Mouse (Mus musculus) spleen, postnatal 4 days (tissue): Measurements from ENCODE around the gene Tspan2.

Experiments used
- DNase-seq, 2 experiments: peaks; one replicate each; pipeline ENCODE4 v3.0.0; 2022; ENCODE audit warnings: low spot score in 2 of 2

Gene Tspan2

GRCm38 (mm10) chr3:102734313-102735030 is at the start of gene Tspan2:
Gene Tspan2, plus strand, starts transcription at chr3:102734529.
- DNase-seq: peak; percentile 61 to 86

DNA sequence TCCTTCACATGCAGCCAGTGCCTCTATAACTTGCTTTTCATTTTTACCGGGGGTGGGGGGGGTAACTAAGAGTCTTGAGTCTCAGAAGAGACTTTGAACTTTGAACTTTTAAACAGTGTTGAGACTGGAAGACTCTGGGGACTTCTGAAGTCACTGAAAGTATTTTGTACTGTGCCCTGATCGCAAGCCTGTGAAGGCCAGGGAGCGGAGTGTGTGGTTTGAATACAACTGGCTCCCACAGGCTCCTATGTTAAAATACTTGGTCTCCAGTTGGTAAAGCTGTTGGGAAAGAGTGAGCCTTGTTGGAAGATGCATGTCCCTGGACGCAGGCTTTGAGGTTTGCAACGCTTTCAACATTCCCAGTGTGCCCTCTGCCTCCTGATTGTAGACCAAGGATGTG is 47.5 kb upstream of the Tspan2 start:
- no peak for DNase-seq

DNA sequence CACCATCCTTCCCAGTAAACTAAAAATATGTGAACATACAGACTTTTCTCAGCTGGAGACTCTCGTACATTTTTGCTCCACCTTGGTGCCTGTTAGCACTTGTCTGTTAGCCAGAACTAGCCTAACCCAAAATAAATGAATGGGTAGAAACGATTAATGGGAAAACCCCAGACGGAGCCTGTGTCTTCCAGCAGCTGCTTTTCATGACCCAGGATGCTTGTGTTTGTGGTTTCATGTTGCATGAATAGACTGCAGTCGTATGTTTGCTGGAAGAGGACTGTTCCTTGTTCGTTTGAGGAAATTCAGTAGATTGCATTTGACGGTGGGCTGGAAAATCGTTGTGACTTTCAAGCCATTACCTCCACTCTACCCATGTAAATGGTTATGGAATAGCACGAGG is 46.5 kb upstream of the Tspan2 start:
- DNase-seq: no peak

GRCm38 (mm10) chr3:102691802-102692484 is 42.4 kb upstream of the Tspan2 start:
- DNase-seq: peak in 1 of 2 experiments; percentile 17

- no peak for DNase-seq
Observed at GRCm38 (mm10) chr3:102692758-102693325, 41.5 kb upstream of the Tspan2 start.

- no peak for DNase-seq
Observed at GRCm38 (mm10) chr3:102698127-102698526, 36.2 kb upstream of the Tspan2 start.

GRCm38 (mm10) chr3:102701303-102701702 is 33.0 kb upstream of the Tspan2 start:
- no peak for DNase-seq

- DNase-seq: peak; percentile 59 to 81
Observed at GRCm38 (mm10) chr3:102701902-102702544, 32.3 kb upstream of the Tspan2 start.

GRCm38 (mm10) chr3:102704001-102704401 is 30.3 kb upstream of the Tspan2 start:
- DNase-seq: no peak

DNA sequence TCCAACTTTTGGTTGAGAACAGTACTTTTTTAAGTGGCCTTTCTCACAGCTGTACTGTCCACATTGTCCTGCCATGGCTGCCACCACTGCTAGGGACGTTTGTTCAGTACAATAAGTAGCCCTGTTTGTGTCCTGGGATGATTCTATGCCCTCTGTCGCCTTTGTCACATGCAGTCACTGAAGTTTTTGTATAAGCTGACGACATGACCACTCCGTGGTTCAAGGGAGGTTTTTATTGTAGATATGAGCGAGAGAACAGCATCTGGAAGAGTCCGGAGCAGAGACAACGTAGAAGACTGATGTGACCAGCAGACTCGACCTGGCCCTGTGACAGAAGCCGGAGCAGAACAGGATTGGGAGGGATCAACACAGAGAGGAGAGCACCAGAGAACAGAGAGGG is 25.7 kb upstream of the Tspan2 start:
- DNase-seq: no peak

DNA sequence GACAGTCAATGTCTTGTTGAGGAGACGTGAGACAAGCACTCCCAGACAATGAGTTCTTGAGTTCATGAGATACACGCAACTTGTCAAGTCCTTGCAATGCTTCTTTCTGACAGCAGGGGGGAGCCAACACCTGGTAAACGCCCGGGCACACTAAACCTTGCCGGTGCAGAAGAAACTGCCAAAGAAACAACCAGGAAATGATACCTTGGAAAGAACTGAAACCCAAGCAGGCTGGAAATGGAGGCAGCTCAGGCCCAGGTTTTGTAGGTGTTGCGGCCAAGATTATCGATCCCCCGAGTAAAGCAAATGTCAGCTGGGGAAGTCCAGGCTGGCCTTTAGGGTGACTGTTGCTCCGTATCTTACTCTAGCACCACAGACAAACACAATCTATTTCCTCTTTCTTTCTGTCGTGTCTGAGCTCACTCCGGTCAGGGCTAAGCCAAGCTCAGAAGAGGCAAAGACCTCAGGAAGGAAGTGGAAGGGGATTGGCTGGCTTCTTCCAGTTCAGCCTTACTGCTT is 19.2 kb upstream of the Tspan2 start:
- peak; percentile 74 to 89 for DNase-seq

- no peak for DNase-seq
Observed at GRCm38 (mm10) chr3:102715839-102716238, 18.5 kb upstream of the Tspan2 start.

DNA sequence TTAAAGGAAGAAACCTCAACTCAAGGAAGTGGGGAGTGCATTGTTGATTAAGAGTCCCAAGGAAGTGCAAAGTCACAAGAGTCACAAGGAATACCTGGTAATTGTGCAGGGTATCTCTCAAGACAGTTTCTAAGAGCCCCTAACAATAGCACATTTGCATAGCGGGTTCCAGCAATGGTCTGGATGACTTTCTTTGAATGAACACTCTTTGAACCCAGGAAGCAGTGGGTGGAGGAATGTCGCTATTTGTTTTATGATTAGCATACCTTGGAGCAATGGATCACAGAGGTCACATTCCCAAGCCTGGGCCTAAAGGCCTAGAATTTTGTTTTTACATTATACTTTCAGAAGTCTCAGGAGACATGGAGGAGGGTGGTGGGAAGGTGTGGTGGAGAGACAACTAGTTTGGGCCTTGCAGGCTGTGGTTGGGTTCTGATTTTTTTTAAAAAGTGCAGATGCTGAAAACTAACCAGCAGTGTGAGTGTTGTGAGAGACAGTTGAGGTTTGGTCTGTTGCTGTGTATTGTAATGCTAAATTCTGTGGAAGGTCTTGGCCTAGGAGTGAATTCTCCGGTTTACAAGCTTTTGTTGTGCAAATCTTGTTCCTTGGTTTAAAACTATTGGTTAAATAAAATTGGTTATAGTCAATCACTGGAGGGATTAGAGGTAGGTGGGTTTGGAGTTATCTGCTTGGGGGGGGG is 16.6 kb upstream of the Tspan2 start:
- no peak for DNase-seq

GRCm38 (mm10) chr3:102723154-102723553 is 11.2 kb upstream of the Tspan2 start:
- DNase-seq: no peak

- DNase-seq: peak in 1 of 2 experiments; percentile 53
Observed at GRCm38 (mm10) chr3:102723841-102724570, 10.3 kb upstream of the Tspan2 start.

DNA sequence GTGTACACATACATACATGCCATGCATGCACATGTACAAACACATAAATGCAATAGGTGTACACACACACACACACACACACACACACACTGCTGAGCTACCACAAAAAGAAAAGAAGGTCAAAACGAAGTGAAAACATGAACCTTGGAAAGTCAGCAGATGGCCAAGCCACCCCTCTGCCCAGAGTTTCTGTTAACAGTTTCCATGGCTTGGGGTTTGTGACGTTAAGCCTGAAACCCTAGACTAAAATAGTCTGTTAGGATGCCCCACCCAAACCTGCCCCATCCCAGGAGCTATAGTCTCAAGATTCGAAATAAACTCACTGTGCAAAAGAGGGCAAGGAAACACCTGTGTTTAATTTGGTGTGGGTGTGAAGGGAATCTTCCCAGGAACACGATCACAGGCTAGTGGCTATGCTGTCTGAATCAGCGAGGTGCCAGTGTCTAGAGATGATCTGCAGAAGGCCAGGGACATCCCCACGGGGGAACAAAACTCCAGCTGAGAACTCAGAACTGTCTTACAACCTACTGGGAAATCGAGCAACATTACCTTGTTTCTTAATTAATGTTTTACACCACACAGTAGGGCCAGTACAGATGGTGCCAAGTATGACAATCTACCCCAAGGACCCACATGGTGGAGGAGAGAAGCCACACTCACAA is 9.4 kb upstream of the Tspan2 start:
- peak in 1 of 2 experiments; percentile 51 for DNase-seq

GRCm38 (mm10) chr3:102729416-102729815 is 4.9 kb upstream of the Tspan2 start:
- no peak for DNase-seq

GRCm38 (mm10) chr3:102731112-102731511 is 3.2 kb upstream of the Tspan2 start:
- DNase-seq: no peak

GRCm38 (mm10) chr3:102732619-102733018 is 1.7 kb upstream of the Tspan2 start:
- no peak for DNase-seq

DNA sequence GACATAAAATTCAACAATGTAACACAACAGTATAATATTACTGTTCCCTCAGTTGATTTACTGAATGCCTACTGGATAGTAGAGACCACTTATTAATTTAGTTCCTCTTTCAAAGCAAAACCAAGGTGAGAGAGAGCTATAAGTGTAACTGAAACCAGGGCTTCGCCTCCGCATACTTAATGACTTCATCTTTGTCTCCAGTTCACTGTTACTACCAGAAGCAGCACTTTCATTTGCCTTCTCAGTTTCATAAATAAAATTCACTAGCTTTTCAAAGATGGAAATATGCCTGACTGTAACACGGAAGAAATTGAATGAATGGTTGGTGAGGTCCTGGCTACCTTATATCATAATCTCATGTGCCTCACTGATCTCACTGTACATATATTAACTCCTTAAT is 1.3 kb upstream of the Tspan2 start:
- no peak for DNase-seq
